Mouse (Mus musculus) A20 (cell line): ENCODE results near the gene Ube3a.

Source experiments
- DNase-seq: peaks from one replicate; pipeline ENCODE4 v3.0.0-alpha.2; 2011; ENCODE audit warnings: low read depth, low spot score

Ube3a gene

DNA sequence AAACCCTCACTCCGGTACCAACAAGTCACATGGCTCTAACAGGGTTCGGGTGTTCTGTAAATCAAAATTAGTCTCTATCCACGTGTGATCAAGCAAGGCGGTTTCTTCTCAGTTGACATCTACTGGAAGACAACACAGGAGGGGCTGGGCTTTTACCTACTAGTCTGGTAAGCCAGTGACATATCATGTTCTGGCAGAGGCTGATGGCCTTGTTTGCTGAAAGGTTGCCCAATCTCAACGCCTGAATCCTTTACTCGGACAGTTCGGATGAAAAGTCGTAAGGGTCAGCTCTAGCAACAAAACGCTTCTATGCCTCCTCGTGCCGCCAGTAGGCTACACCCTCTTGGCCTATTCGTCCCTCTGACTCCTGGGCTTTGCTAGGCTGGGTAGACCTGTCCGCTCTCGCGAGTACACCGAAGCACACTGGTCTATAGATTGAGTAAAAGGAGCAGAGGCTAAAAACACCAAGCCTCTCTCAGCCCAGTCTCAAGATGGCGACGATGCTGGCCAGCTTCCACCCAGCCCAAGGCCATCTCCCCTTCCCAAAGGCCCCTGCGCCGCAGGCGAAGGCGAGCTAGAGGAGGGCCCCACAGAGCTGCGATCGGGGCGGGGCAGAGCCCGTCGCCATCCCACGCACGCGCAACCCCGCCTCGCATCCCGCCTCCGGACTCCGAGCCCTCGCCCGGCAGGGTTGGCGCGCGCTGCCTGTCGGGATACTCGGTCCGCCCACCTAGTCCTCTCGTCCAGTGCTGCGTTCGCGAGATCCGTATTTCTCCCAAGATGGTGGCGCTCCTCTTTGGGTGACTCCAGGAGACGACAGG lies at the start of gene Ube3a:
Gene Ube3a, plus strand, starts transcription at position 706 of the 821 bp plus-strand sequence.
- DNase-seq: peak; percentile 97

DNA sequence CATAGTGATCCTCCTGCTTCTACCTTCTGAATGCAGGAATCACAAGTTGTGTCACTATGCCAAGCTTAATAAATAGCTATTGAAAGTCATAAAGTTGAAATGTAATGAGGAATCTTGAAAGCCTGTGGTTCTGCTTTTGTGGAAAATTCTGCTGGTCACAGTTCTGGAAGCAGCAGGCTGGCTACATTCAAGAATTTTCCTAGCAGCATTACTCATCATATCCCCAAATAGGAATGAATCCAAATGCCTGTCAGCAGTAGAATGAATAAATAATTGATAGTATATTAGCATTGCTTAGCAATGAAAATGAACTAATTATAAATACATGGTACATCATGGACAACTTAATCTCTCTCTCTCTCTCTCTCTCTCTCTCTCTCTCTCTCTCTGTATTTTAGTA lies 35.7 kb upstream of the Ube3a start:
- no peak for DNase-seq

DNA sequence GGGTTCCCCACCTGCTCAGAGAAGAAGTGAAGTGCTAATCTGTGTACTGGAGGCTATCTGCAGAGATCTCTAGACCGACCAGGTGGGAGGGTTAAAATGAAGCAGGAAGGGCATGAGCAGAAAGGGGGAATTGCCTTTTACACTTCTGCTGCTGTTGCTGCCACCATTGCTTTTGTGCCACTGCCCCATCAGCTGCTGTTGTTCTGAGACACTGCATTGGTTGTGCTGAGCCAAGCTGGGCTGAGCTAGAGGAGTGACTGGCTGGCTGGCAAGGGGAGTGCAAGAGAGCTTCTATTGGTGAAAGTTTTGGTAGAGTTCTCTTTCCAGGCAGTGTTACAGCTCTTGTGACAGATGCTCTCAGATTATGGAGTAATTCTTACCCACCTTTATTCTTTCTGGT lies 13.6 kb upstream of the Ube3a start:
- no peak for DNase-seq

DNA sequence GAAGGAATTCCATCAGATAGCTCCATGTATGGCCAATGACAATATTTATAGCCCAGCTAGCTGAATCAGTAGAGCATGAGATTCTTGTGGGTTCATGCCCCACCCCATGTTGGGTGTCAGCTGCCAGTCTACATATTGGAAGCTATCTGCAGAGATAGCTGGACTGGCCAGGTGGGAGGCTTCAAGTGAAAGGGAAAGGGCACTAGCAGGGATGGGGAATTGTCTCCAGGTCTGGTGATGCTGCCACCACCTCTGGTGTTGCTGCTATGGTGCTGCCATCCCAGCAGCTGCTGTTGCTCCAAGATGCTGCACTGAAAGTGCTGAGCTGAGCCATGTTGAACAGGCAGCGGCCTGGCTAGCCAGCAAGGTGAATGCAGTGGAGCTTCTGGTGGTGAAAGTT lies 7.3 kb upstream of the Ube3a start:
- no peak for DNase-seq

DNA sequence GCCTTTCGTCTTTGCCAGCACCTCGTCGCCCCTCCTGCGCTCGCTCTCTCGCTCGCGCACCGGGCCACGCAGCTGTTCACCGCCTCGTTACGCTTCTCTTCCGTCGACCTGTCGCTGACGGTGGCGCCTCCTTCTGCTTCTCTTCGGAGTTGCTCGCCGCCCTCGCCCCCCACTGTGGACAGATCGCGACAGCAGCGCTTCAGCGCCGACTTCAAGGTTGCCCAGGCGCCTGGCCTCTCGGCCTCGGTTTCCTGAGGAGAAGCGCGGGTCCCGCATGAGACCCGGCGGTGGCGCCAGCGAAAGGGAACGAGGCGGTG lies 274 bp downstream of the Ube3a start:
- no peak for DNase-seq

DNA sequence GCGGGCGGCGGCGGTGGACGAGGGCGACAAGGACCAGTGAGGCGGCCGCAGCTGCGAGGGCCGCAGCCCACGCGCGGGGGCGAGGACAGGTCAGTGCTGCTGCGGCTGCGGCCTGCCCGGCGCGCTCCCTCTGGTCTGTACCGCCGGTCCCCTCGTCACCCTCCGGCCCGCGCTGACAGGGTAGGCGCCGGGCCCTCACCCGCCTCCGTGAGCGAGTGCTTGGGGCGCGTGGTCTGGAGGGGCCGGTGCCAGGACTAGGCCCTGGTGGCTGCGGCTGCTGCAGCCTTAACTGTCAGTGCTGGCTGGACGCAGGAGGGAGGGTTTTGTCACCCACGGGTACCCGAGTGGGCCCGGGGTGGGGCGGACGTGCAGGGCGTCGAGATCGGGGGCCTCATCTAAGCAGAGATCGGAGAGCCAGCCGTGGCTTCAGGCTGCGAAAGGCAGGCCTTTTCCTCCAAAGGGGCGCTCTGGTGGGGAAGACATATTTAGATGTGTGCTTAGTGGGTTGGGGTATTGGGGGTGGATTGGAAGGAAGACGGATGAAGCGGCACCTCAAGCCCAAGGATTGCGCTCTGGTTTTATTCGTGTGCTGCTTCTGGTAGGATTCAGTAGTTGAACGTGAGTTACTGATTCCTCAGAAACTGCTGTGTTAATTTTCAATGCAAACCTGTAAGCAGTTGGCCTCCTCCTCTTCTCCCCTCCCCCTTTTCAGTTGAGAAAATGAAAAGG lies 797 bp downstream of the Ube3a start:
- peak; percentile 81 for DNase-seq

DNA sequence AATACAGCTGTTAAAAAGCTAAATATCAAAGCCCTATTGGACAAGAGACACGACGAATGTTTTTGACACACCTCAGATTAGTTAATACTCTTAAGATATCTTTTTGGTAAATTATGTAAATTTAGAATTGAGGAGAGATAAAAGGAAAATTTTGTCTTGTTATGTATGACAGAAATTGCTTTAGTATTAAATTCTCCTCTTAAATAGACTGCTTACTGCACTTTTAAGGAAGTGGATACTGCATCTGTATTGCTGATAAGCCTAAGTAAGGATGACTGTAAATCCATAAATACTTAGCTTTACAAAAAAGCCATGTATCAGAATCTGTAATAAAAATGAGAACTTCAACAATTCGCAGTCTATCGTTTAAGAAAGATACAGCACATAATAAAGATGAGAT lies 1.8 kb downstream of the Ube3a start:
- peak; percentile 71 for DNase-seq

DNA sequence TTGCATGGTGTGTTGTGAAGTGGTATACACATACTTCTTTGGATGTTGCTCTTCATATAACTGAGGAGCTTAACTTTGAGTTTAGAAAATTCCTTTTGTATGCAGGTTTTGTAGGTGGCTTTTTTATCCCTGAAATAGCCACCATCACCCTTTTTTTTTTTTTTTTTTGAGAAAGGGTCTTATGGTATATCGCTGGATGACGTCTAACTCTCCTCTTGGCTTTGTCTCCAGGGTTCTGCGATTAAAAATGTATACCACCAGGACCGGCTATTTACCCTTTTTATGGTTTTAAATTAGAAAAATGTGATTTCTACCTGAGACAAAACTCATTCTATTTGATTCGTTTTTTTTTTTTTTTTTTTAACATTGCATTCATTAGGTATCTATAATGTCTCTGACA lies 2.2 kb downstream of the Ube3a start:
- DNase-seq: no peak

DNA sequence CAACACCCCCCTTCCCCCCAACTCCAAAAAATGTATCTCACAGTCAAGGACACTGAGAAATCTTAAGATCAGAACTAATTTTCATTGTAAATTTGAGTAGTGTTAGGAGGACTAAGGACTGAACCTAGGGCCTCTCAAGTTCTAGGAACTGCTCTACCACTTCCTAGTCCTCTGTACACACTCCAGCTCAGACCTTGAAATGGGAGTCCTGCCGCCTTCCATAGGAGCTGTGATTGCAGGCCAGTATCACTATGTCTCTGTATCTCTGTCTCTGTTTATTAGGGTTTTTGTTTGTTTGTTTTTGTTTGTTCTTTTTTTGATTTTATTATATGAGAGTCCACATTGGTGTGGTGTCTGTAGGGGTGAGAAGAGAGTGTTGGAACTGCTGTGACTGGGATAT lies 3.4 kb downstream of the Ube3a start:
- DNase-seq: no peak

DNA sequence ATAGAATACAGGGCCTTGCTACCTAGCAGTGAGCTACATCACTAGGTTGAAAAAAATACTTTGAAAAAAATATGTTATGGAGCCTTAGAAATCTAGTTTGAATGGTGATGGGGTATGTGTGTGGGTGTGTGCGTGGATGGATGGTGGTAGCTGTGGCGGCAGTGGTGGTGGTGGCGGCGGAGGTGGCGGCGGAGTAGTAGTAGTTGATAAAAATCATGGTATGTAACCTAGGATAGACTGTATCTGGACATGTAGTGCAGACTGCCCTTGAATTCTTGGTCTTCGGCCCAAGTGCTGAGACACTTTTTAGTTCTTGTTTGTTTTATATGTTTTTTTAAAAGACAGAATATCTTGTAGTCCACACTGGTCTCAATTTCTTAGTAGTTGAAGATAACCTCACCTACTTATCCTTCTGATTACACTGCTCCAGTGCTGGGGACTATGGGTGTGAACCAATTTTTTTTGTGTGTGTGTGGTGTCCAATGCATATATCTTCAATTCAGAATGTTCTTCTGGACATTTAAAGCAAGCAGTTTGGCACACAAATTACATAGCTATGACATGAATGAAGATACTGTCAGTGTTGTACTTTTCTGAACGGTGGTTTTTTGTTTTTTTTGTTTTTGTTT lies 6.3 kb downstream of the Ube3a start:
- DNase-seq: no peak

DNA sequence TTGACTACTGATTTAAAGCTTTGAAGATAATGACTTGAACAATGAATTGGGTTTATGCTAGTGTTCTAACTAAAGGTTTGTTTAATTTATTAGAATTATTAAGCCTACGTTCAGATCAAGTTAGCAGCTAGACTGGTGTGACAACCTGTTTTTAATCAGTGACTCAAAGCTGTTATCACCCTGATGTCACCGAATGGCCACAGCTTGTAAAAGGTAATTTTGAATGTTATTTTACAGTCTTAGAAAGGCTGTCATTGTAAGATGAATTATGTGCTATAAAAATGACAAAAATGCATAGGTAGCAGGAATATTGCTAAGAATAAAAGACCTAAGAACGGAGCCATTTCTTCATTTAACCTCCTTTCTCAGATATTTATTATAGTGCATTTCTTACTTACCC lies 14.7 kb downstream of the Ube3a start:
- no peak for DNase-seq

DNA sequence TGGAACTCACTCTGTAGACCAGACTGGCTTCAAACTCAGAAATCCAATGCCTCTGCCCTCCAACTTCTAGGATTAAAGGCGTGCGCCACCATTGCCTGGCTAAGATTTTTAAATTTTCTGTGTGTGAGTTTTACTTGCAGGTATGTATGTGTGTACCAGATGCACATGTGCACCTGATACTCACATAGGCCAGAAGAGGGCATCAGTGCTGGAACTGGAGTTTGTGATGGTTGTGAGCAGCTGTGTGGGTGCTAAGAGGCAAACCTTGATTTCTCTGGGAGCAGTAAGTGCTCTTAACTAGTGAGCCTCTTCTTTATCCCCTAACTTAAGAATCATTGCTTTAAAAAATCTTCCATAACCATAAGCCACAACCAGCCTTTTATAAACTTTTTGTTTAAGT lies 17.0 kb downstream of the Ube3a start:
- DNase-seq: peak; percentile 62

DNA sequence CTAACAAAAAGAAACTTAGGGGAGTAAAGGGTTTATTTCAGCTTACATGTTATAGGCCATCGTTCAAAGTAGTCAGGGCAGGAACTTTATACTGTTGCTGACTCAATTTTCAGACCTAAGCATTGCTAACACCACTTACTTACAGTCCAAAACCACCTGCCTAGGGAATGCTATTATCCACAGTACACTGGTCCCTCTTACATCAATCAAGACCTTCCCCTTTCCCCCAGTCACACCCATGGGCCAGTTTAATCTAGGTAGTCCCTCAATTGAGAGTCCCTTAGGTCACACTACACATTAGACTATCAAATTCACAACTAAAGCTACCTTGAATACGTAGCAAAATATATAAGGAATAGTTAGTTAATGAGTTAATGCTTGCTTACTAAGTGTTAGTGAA lies 24.8 kb downstream of the Ube3a start:
- DNase-seq: no peak

DNA sequence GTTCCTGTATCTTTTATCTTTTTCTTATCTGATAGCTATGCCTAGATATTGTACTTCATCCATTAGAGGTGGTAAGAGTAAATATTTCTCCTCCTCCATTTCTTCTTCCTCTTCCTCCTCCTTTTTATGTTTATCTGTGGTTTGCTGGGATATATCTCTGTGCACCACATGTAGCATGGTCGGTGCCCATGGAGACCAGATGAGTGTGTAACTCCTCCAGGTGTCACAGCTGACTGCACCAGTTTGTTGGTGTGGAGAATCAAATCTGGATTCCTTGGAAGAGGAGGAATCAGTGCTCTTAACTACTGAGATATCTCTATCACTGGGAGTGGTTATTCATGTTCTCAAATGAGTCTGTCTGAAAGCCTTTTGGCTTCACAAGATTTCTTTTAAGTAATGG lies 37.0 kb downstream of the Ube3a start:
- no peak for DNase-seq

DNA sequence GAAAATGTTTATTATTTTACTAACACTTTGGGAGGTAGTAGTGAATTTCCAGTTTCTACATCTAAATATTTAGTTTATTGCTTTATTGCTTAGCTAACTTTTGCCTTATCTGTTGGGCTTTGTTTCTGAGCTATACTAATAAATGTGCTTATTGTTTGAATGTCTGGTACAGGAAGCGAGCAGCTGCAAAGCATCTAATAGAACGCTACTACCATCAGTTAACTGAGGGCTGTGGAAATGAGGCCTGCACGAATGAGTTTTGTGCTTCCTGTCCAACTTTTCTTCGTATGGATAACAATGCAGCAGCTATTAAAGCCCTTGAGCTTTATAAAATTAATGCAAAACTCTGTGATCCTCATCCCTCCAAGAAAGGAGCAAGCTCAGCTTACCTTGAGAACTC lies 43.2 kb downstream of the Ube3a start:
- DNase-seq: no peak

DNA sequence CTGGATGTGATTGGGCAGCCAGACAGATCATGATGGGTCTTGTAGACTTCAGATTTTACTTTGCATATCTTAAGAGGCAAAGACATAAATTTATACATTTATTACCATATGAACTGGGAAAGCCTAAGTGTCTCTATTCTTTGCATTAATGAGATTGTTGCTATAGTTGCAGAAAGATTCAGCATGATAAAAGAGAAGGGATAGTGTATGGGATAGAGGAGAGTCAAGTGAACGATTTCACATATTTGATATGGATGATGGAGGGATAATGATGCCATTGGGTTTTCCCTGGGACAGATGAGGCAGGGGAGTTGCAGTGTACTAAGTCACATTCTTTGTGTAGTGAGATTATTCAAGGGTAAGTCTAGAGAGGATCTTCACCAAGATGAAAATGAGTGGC lies 84.0 kb downstream of the Ube3a start:
- no peak for DNase-seq

DNA sequence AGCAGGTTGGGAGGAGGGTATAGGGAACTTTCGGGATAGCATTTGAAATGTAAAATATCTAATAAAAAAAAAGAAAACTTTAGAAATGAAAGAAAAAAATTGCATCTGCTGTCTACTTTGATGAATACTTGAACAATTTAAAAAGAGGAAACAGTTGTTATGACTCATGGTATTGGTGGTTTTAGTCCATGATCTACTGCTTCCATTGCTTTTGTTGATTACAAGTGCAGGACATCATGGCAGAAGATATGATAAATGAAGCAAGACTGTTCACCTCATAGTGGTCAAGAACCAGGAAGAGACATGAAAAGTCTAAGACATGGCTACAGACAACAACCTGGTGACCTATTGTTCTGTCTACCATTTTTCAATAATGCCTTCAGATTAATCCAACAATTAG lies 94.2 kb downstream of the Ube3a start:
- no peak for DNase-seq
